Mouse (Mus musculus): ENCODE measurements around the gene Setmar. TPM values are rescaled to one million over a fixed set of nuclear protein-coding genes. Genes with fewer than 3 reads are reported as not detected.

The Setmar gene
- polyA plus RNA-seq, 1 experiment: 2.7 TPM

DNA sequence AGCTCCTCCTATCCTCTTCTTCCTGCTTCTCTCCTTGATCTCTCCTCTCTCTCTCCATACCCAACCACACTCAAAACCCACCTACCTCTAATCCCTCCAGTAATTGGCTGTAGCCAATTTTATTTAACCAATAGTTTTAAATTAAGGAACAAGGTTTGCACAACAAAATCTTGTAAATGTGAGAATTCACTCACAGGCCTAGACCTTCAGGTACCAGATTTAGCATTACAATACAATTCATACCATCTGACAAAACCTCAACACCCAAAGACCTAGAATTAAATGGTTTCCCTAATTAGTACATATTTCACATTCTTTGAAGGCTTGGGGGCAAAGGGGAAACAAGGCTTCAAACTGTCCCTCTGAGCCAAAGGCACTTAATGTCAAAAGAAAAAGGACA lies 42.5 kb downstream of the Setmar start:
- Histone ChIP-seq H3K4me3 (ENCODE audit: control insufficient read depth, insufficient read depth, low read length) (no peak overlapping the region), H3K27me3 (ENCODE audit: control insufficient read depth, insufficient read depth, low read length) (no peaks in the 10 kb centered on the region), H3K4me1 (replicated peaks; ENCODE audit: control insufficient read depth, insufficient read depth, low read length) (no peaks in the 10 kb centered on the region), H3K36me3 (ENCODE audit: control insufficient read depth, insufficient read depth, low read length) (no peaks in the 10 kb centered on the region), H3K27ac (ENCODE audit: control insufficient read depth, insufficient read depth, low read length) (no peak overlapping the region)
- TF ChIP-seq CTCF (IDR thresholded peaks at IDR 0.05; ENCODE audit: borderline replicate concordance, control insufficient read depth, extremely low read depth, insufficient read depth, low read length, poor library complexity): no peak
- TF ChIP-seq POLR2A (IDR thresholded peaks at IDR 0.05; ENCODE audit: control insufficient read depth, extremely low read depth, insufficient read depth, low read length, poor library complexity): no peak
- no peak for DNase-seq

DNA sequence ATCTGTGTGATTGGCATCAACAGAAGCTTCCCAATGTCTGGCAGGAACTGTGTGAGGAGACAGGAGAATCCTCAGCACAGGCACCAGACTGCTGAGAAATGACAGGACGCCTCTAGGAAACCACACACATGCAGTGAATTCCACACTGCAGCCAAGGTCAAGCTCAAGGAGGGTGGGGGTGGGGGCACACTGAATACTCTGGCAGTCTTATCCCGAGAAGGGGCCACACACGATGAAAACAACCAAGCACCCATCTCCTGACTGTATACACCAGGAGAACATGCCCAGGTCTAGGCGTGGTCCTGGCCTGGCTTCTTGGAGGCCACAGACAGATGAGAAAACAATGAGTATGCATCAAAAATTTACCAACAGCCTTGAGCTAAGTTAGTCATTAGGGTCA lies 45.5 kb downstream of the Setmar start:
- TF ChIP-seq POLR2A (IDR thresholded peaks at IDR 0.05; ENCODE audit: control insufficient read depth, extremely low read depth, insufficient read depth, low read length, poor library complexity) (no peak), CTCF (IDR thresholded peaks at IDR 0.05; ENCODE audit: borderline replicate concordance, control insufficient read depth, extremely low read depth, insufficient read depth, low read length, poor library complexity) (no peak)
- H3K27ac ChIP-seq (ENCODE audit: control insufficient read depth, insufficient read depth, low read length): no peak overlapping the region
- no peak overlapping the region for H3K4me3 ChIP-seq (ENCODE audit: control insufficient read depth, insufficient read depth, low read length)
- H3K4me1 ChIP-seq (replicated peaks; ENCODE audit: control insufficient read depth, insufficient read depth, low read length): no peaks in the 10 kb centered on the region
- over 99% methylated on average over 4 of the region's 4 CpGs for WGBS
- no peaks in the 10 kb centered on the region for H3K27me3 ChIP-seq (ENCODE audit: control insufficient read depth, insufficient read depth, low read length)
- no peak for DNase-seq
- no peaks in the 10 kb centered on the region for H3K36me3 ChIP-seq (ENCODE audit: control insufficient read depth, insufficient read depth, low read length)

DNA sequence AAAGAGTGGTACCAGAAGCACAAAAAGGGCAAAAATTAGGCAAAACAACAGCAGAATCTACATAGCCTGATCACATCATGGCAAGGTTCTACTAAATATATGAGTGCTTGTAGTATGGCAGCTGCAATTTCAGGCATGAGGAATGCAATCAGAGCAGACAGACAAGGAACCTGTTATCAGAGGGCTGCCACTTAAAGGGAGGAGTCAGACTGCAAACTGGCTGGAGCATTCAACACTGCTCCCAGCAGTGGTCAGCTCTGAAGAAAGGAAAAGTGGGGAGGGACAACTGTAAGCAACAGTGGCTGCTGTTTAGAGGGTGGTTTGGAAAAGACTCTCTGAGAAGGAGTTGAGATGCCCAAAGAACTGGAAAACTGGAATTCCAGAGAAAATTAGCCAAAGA lies 46.8 kb downstream of the Setmar start:
- H3K27me3 ChIP-seq (ENCODE audit: control insufficient read depth, insufficient read depth, low read length): no peaks in the 10 kb centered on the region
- H3K27ac ChIP-seq (ENCODE audit: control insufficient read depth, insufficient read depth, low read length): no peak overlapping the region
- DNase-seq: no peak
- no peaks in the 10 kb centered on the region for H3K4me1 ChIP-seq (replicated peaks; ENCODE audit: control insufficient read depth, insufficient read depth, low read length)
- no peak overlapping the region for H3K4me3 ChIP-seq (ENCODE audit: control insufficient read depth, insufficient read depth, low read length)
- TF ChIP-seq POLR2A (IDR thresholded peaks at IDR 0.05; ENCODE audit: control insufficient read depth, extremely low read depth, insufficient read depth, low read length, poor library complexity): no peak
- no peak for TF ChIP-seq CTCF (IDR thresholded peaks at IDR 0.05; ENCODE audit: borderline replicate concordance, control insufficient read depth, extremely low read depth, insufficient read depth, low read length, poor library complexity)
- H3K36me3 ChIP-seq (ENCODE audit: control insufficient read depth, insufficient read depth, low read length): no peaks in the 10 kb centered on the region

DNA sequence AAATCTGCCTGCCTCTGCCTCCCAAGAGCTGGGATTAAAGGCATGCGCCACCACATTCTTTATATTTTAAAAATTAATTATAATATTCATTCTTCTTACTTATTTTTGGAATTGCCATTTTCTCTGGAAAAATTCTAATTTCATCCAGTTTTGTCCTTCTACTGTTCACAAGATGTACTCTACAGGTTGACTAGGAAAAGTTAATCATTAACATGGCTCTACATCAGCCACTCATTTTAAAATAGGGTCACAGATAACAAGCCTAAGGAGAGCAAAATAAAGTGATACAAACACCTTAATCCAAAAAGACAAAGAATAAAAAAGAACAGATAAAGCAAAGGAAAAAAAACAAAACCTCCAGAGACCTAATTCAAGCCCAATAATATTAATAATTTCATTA lies 50.1 kb downstream of the Setmar start:
- Histone ChIP-seq H3K4me1 (replicated peaks; ENCODE audit: control insufficient read depth, insufficient read depth, low read length) (no peaks in the 10 kb centered on the region), H3K36me3 (ENCODE audit: control insufficient read depth, insufficient read depth, low read length) (no peaks in the 10 kb centered on the region), H3K4me3 (ENCODE audit: control insufficient read depth, insufficient read depth, low read length) (no peak overlapping the region), H3K27ac (ENCODE audit: control insufficient read depth, insufficient read depth, low read length) (no peak overlapping the region), H3K27me3 (ENCODE audit: control insufficient read depth, insufficient read depth, low read length) (no peaks in the 10 kb centered on the region)
- no peak for TF ChIP-seq POLR2A (IDR thresholded peaks at IDR 0.05; ENCODE audit: control insufficient read depth, extremely low read depth, insufficient read depth, low read length, poor library complexity)
- no peak for TF ChIP-seq CTCF (IDR thresholded peaks at IDR 0.05; ENCODE audit: borderline replicate concordance, control insufficient read depth, extremely low read depth, insufficient read depth, low read length, poor library complexity)
- WGBS: 95% methylated on average over 1 of the region's 1 CpGs
- no peak for DNase-seq

DNA sequence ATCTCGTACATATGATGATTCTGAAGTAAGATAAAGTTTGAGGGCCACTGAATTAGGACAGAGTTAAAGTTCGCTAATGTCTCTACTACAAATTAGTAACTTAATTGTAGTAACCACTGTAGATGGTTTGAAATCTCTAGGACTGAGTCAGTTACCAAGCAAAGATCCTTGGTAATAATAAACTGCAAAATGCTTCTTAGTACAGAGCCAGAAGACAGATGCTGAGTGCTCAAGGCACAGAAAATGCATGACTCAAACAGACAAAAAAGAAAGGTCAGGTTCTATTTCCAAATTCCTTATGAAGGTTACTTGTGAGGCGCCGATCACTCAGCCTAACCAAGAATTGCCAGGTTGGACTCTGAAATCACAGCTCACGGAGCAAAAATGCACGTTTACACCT lies 53.0 kb downstream of the Setmar start:
- Histone ChIP-seq H3K27me3 (ENCODE audit: control insufficient read depth, insufficient read depth, low read length) (no peaks in the 10 kb centered on the region), H3K4me1 (replicated peaks; ENCODE audit: control insufficient read depth, insufficient read depth, low read length) (no peaks in the 10 kb centered on the region), H3K27ac (ENCODE audit: control insufficient read depth, insufficient read depth, low read length) (no peak overlapping the region), H3K36me3 (ENCODE audit: control insufficient read depth, insufficient read depth, low read length) (no peaks in the 10 kb centered on the region), H3K4me3 (ENCODE audit: control insufficient read depth, insufficient read depth, low read length) (no peak overlapping the region)
- 94% methylated on average over 6 of the region's 6 CpGs for WGBS
- DNase-seq: no peak
- TF ChIP-seq CTCF (IDR thresholded peaks at IDR 0.05; ENCODE audit: borderline replicate concordance, control insufficient read depth, extremely low read depth, insufficient read depth, low read length, poor library complexity) (no peak), POLR2A (IDR thresholded peaks at IDR 0.05; ENCODE audit: control insufficient read depth, extremely low read depth, insufficient read depth, low read length, poor library complexity) (no peak)

DNA sequence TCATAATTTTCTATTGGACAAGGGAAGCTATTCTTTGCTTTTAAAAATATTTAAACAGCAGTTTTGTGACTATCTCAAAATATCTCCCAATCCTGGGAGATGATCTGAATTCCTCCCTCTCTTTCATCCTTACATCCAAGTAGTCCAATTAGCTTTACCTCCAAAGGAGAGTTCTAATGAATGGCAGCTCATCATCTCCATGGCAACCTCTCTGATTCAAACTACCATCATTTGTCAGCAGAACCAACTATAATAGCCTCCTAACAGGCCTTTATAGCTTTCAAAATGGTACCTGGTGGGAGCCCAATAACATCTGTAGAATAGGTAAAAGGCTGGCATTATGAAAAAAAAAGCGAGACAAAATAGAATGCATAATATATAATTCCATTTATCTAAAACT lies 60.6 kb downstream of the Setmar start:
- Histone ChIP-seq H3K27ac (ENCODE audit: control insufficient read depth, insufficient read depth, low read length) (no peak overlapping the region), H3K4me1 (replicated peaks; ENCODE audit: control insufficient read depth, insufficient read depth, low read length) (no peaks in the 10 kb centered on the region), H3K4me3 (ENCODE audit: control insufficient read depth, insufficient read depth, low read length) (no peak overlapping the region), H3K27me3 (ENCODE audit: control insufficient read depth, insufficient read depth, low read length) (no peaks in the 10 kb centered on the region), H3K36me3 (ENCODE audit: control insufficient read depth, insufficient read depth, low read length) (no peaks in the 10 kb centered on the region)
- 93% methylated on average over 1 of the region's 1 CpGs for WGBS
- no peak for DNase-seq
- TF ChIP-seq POLR2A (IDR thresholded peaks at IDR 0.05; ENCODE audit: control insufficient read depth, extremely low read depth, insufficient read depth, low read length, poor library complexity): no peak
- no peak for TF ChIP-seq CTCF (IDR thresholded peaks at IDR 0.05; ENCODE audit: borderline replicate concordance, control insufficient read depth, extremely low read depth, insufficient read depth, low read length, poor library complexity)

DNA sequence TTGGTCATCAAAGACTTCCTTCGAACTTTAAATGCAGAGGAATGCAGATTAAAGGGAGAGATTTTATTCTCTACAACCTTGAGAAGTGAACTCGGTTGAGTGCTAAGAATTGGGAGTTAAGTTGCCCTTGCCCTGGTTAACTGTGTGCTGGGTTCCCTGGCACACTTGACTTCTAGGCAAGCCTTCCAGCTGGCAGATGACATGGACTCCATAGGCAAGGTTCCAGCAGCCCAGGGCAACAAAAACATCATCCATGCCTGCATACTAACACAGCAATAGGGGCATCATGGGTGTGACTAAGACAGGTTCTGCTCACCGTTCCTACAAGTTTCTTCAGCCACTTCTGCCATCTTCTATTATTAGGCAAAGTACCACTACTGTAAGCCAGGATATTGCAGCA lies 61.8 kb downstream of the Setmar start:
- Histone ChIP-seq H3K27me3 (ENCODE audit: control insufficient read depth, insufficient read depth, low read length) (no peaks in the 10 kb centered on the region), H3K4me3 (ENCODE audit: control insufficient read depth, insufficient read depth, low read length) (no peak overlapping the region), H3K4me1 (replicated peaks; ENCODE audit: control insufficient read depth, insufficient read depth, low read length) (no peaks in the 10 kb centered on the region), H3K36me3 (ENCODE audit: control insufficient read depth, insufficient read depth, low read length) (no peaks in the 10 kb centered on the region), H3K27ac (ENCODE audit: control insufficient read depth, insufficient read depth, low read length) (no peak overlapping the region)
- WGBS: 97% methylated on average over 3 of the region's 3 CpGs
- TF ChIP-seq CTCF (IDR thresholded peaks at IDR 0.05; ENCODE audit: borderline replicate concordance, control insufficient read depth, extremely low read depth, insufficient read depth, low read length, poor library complexity) (no peak), POLR2A (IDR thresholded peaks at IDR 0.05; ENCODE audit: control insufficient read depth, extremely low read depth, insufficient read depth, low read length, poor library complexity) (no peak)
- no peak for DNase-seq

Other genes starting within 250 kb of the Setmar start
- gene Sumf1, start 120.5 kb downstream of the Setmar start, polyA plus RNA-seq (2012; rRNA removed): 17.8 and 19.9 TPM in 2 replicates
- gene Itpr1, start 148.1 kb downstream of the Setmar start, polyA plus RNA-seq (2012; rRNA removed): 28.3 and 28.8 TPM in 2 replicates